Mouse (Mus musculus): ENCODE measurements around the gene Aco1.
A peak's percentile ranks its signal among the peaks of the same experiment; 100 is the strongest.

Aco1 gene

DNA sequence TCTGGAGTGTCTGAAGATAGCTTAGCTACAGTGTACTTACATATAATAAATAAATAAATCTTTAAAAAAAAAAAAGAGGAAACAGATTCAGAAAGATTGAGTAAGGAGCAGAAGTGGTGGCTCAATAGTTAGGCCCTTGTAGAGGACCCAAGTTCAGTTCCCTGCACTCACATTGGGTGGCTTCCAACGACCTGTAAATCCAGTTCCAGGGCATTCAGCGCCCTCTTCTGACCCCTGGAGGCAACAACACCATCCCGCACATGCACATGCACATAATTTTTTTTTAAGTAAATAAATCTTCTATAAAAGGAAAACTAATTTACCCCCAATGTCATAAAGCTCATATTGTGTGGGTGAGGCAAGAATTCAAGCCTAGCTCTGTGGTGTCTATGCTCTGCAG lies 75.0 kb downstream of the Aco1 start:
- DNase-seq (ENCODE audit: inconsistent ontology term), result no peak

DNA sequence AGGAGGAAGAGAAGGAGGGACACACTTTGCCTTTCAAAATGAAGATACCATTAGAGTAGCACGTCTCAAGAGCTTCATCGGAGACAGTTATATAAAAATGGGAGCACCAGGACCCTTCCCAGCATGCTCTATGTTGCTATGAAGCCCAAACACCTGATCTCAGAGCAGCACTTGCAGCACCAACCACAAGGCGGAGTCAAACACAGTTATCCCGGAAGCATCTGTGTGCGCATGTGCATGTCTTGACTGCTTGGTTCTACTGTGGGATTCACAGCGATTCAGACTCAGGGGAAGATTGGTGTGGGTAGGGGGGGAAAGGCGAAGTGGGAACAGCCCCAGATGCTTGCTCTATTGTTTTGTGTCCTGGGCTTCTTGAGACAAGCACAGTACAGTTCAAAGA lies 75.5 kb downstream of the Aco1 start:
- DNase-seq (ENCODE audit: inconsistent ontology term), result no peak

- no peak for DNase-seq (ENCODE audit: inconsistent ontology term)
Observed at GRCm38 (mm10) chr4:40220437-40220836, 77.6 kb downstream of the Aco1 start.

DNA sequence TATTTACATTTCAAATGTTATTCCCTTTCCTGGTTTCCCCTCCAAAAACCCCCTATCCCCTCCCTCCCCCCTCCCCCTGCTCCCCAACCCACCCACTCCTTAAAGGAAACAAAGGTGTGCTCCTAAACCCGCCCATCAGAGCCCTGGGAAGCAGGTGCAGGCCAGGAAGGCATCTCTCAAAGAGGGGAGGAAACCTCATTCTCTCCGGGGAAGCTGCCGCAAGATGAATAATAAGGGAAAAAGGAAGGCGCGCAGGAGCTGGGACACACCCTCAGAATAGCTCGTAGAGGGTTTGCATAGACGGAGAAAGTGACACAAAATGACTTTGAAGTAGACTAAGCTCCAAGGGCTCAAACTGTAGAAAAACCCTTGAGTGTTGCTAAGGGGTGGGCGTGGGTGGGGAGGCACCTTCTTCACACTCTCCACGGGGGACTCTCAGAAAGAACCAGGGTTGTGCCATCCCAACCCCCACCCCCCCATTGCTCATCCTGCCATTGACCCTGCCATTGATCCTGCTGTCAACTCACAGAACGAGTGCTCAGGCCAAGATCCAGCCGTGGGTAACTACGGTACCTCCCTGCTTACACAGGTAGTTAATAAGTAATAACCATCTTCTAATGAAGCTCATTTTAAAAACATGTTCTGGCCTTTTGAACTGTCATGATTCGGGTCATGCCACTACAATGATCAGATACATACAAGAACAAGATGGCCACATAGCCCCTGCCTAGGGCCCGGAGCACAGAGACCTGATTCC lies 78.3 kb downstream of the Aco1 start:
- no peak for DNase-seq (ENCODE audit: inconsistent ontology term)

DNA sequence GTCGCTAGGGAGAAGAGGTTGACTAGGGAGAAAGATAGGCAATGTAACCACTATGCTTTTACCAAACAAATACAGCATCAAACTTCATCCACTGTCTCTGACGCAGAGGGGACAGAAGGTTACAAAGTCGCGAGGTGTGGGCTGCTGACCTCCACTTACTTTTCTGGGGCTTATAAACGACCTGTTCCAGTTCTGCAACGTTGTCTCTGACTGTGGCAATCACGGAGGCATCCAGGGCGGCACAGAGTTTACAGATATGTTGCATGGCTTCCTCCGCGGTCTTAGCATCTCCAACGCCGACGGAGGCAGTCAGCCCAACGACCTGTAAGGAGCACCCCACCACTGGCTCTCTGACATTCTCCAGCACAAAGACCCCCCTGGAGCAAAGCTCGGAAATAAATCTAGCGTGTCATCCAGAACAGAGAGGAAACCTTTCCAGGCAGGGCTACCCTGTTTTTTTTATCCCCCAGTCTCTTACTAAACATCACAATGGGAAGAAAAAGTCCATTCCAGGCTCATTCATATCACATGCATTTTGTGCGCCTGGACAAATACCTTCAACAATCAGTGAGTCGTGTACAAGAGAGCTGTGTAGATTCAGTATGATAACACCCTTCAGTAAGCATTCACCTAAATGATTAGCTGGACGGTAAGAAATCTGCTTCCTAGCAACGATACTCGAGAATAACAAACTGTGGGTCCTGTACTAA lies 79.2 kb downstream of the Aco1 start:
- DNase-seq (ENCODE audit: inconsistent ontology term), result no peak

DNA sequence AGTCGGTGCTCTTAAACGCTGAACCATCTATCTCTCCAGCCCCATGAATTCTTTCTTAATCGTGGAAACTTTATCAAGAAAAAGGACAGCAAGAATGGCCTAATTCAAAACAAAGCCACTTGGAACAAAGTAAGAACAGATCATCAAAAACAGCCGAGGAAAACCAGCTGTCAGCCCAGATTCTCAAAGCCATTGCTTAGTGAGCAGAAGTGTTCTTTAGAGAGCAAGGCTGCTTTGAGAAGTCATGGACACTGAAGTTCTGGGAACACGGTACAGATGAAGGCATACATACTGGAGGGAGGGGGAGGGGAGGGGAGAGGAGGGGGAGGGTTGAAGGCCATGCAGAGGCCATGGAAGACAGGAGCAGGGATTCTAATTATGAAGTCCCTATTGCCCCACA lies 83.2 kb downstream of the Aco1 start:
- DNase-seq (ENCODE audit: inconsistent ontology term), result no peak

DNA sequence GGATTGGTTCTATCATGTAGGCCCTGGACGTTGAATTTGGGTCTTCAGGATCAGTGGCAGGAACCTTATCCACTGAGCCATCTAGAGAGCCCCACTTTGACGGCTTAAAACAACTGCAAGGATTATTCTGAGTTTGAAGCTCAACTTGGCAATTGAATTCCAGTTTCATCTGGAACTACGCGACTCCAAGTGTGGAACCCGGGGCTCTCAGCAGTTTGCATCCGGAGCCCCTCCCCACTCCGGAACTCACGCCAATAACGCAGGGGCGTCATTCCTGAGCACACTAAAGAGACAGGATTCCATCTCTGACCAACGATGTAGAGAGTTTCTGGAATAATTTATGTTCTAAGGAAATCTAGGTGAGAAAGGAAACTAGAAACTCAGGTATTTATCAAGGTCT lies 84.2 kb downstream of the Aco1 start:
- no peak for DNase-seq (ENCODE audit: inconsistent ontology term)

- DNase-seq (ENCODE audit: inconsistent ontology term), result no peak
Observed at GRCm38 (mm10) chr4:40227886-40228285, 85.0 kb downstream of the Aco1 start.

GRCm38 (mm10) chr4:40229723-40230122 lies 86.8 kb downstream of the Aco1 start:
- DNase-seq (ENCODE audit: inconsistent ontology term), result no peak

DNA sequence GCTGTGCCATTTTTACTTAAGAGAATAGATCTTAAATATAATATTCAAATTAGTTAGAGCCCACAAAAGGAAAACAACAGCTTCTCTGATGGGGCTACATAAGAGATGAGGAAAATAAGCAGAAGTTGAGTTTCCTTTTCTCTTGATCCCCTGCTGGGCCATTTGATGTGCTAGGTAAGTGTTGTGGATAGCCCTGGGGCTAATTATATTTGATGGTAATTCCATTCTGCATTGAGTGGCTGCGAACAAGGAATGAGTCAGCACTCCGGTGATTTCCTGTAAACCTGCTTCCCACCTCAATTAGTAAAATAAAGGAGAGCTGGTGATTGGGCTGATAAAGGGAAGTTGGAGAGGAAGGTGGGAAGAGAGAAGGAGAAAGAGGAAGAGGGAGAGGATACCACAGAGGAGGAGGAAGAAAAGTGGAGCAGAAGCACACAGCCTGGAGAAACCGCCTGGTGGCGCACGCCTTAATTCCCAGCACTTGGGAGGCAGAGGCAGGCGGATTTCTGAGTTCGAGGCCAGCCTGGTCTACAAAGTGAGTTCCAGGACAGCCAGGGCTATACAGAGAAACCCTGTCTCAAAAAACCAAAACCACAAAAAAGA lies 90.3 kb downstream of the Aco1 start:
- no peak for DNase-seq (ENCODE audit: inconsistent ontology term)

DNA sequence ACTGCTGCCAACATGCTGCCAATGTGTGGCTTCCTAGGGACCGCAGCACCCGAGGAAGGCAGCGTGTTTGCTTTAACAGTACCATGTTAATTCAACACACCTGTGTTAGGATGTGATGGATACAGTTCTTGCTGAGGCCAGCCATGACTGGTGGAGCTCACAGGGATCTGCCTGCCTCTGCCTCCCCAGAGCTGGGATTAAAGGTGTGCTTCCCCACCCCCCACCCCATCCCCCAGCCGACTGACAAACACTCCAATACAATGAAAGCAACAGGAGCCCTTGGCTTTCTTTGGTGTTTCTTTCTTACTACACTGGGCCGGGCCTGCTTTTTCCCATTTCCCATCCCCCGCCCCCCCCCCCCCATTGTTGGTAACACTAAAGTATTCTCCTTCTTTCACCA lies 91.4 kb downstream of the Aco1 start:
- DNase-seq (ENCODE audit: inconsistent ontology term), result no peak

GRCm38 (mm10) chr4:40236829-40237228 lies 93.9 kb downstream of the Aco1 start:
- no peak for DNase-seq (ENCODE audit: inconsistent ontology term)

- peak; percentile 87 for DNase-seq (ENCODE audit: inconsistent ontology term)
Observed at GRCm38 (mm10) chr4:40238483-40239408, 95.9 kb downstream of the Aco1 start.

GRCm38 (mm10) chr4:40239409-40240271 lies 96.8 kb downstream of the Aco1 start, which contains the start of gene Ddx58:
Gene Ddx58 (minus strand): TSS chr4:40239828.
- peak; percentile 61 for DNase-seq (ENCODE audit: inconsistent ontology term)

DNA sequence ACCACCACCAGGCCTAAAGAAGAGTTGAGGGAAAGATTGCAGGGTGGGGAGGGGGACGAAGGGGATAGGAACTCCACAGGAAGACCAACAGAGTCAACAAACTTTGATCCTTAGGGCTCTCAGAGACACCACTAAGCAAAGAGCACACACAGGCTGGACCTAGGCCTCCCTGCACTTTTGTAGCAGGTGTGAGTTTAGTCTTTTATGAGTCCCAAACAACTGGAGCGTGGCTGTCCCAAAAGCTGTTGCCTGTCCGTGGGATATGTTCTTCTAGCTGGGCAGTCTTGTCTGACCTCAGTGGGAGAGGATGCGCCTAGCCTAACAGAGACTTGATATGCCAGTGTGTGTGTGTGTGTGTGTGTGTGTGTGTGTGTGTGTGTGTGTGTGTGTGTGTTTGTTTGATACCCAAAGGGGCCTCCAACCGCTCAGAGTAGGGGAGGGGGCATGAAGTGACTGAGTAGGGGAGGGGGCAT lies 97.4 kb downstream of the Aco1 start:
- no peak for DNase-seq (ENCODE audit: inconsistent ontology term)

- DNase-seq (ENCODE audit: inconsistent ontology term), result no peak
Observed at GRCm38 (mm10) chr4:40241928-40242327, 99.0 kb downstream of the Aco1 start.

- no peak for DNase-seq (ENCODE audit: inconsistent ontology term)
Observed at GRCm38 (mm10) chr4:40243006-40243405, 100.1 kb downstream of the Aco1 start.

- DNase-seq (ENCODE audit: inconsistent ontology term), result no peak
Observed at GRCm38 (mm10) chr4:40244035-40244434, 101.2 kb downstream of the Aco1 start.

All from Muller cell, postnatal 12 days (primary cell).